Mouse (Mus musculus) hindbrain, embryonic 12.5 days (tissue): ENCODE measurements at regions not wholly inside any gene's neighbourhood (a gene's known extent, or its start where the extent isn't known, plus 50 kb on each side); places are given as distances from the start of the nearest gene placed in this dataset.

Experiments
- ATAC-seq: fragments of 200-750 bp; cut with Nextera tagmentation; 2 replicates; pipeline ENCODE4 v1.8.0; 2017; ENCODE audit warnings: moderate TSS enrichment; ENCODE audit not compliant: low FRiP score
- H3K27ac ChIP-seq: fragments of 300-500 bp; sonication (generic); 2 replicates; pipeline ENCODE4 v1.5.1; 2016; ENCODE audit warnings: mild to moderate bottlenecking
- H3K27me3 ChIP-seq: fragments of 300-500 bp; sonication (generic); 2 replicates; pipeline ENCODE4 v1.6.1; 2016; ENCODE audit warnings: mild to moderate bottlenecking
- H3K36me3 ChIP-seq: fragments of 300-500 bp; sonication (generic); 2 replicates; pipeline ENCODE4 v1.6.1; 2016; ENCODE audit warnings: mild to moderate bottlenecking
- H3K4me1 ChIP-seq: fragments of 300-500 bp; sonication (generic); 2 replicates; pipeline ENCODE4 v1.6.1; 2016
- H3K4me2 ChIP-seq: fragments of 300-500 bp; sonication (generic); replicated peaks from 2 replicates; pipeline ENCODE4 v1.6.1; 2016; ENCODE audit warnings: mild to moderate bottlenecking
- H3K4me3 ChIP-seq: fragments of 300-500 bp; sonication (generic); 2 replicates; pipeline ENCODE4 v1.5.1; 2016; ENCODE audit warnings: mild to moderate bottlenecking
- H3K9ac ChIP-seq: fragments of 300-500 bp; sonication (generic); 2 replicates; pipeline ENCODE4 v1.6.1; 2016; ENCODE audit warnings: mild to moderate bottlenecking, moderate library complexity
- H3K9me3 ChIP-seq: fragments of 300-500 bp; sonication (generic); replicated peaks from 2 replicates; pipeline ENCODE4 v1.6.1; 2016; ENCODE audit warnings: mild to moderate bottlenecking
- whole genome bisulfite sequencing: fragments of 180-500 bp; shearing (Covaris S2); methylation state at CpG from one replicate; pipeline ENCODE4 v1.1.7; 2016; 5-methylcytosine and 5-hydroxymethylcytosine counted together

GRCm38 (mm10) chr10:115664567-115664966 is 77.0 kb upstream of the Lgr5 start:
- H3K36me3 ChIP-seq, result no peaks in the 10 kb centered on the region
- WGBS, result 46% methylated on average over 19 of the region's 19 CpGs
- peak overlapping the region; percentile 48 for H3K4me2 ChIP-seq
- H3K9me3 ChIP-seq, result no peaks in the 10 kb centered on the region
- H3K4me1 ChIP-seq, result no peaks in the 10 kb centered on the region
- peak; percentile 94 for ATAC-seq
- no peak overlapping the region for H3K9ac ChIP-seq
- no peak overlapping the region for H3K27ac ChIP-seq
- peak overlapping the region; percentile 20 for H3K4me3 ChIP-seq
- no peaks in the 10 kb centered on the region for H3K27me3 ChIP-seq

- ATAC-seq, result no peak
- H3K27ac ChIP-seq, result no peak overlapping the region
These were observed 89.1 kb upstream of the Lgr5 start for GRCm38 (mm10) chr10:115676661-115677060.

GRCm38 (mm10) chr10:115681115-115681514 is 93.5 kb upstream of the Lgr5 start:
- WGBS, result 62% methylated on average over 6 of the region's 6 CpGs
- no peak for ATAC-seq
- Histone ChIP-seq H3K36me3 (no peaks in the 10 kb centered on the region), H3K4me2 (no peak overlapping the region), H3K27ac (no peak overlapping the region), H3K27me3 (no peaks in the 10 kb centered on the region), H3K9me3 (no peaks in the 10 kb centered on the region), H3K4me3 (no peak overlapping the region), H3K9ac (no peak overlapping the region), H3K4me1 (no peaks in the 10 kb centered on the region)

More at GRCm38 (mm10) chr10:115676661-115677060, 89.1 kb upstream of the Lgr5 start:
- 89% methylated on average over 2 of the region's 2 CpGs for WGBS
- no peaks in the 10 kb centered on the region for H3K9me3 ChIP-seq
- H3K4me1 ChIP-seq, result no peaks in the 10 kb centered on the region
- no peaks in the 10 kb centered on the region for H3K36me3 ChIP-seq
- no peak overlapping the region for H3K4me3 ChIP-seq
- no peak overlapping the region for H3K9ac ChIP-seq
- no peaks in the 10 kb centered on the region for H3K27me3 ChIP-seq
- no peak overlapping the region for H3K4me2 ChIP-seq

GRCm38 (mm10) chr10:115691939-115692338 is 104.4 kb upstream of the Lgr5 start:
- no peak for ATAC-seq
- WGBS, result 94% methylated on average over 4 of the region's 4 CpGs

GRCm38 (mm10) chr10:115693986-115694833 is 106.6 kb upstream of the Lgr5 start:
- H3K36me3 ChIP-seq, result no peaks in the 10 kb centered on the region
- no peaks in the 10 kb centered on the region for H3K4me1 ChIP-seq
- no peak for ATAC-seq
- H3K4me3 ChIP-seq, result no peak overlapping the region
- no peak overlapping the region for H3K9ac ChIP-seq
- H3K9me3 ChIP-seq, result no peaks in the 10 kb centered on the region
- 72% methylated on average over 22 of the region's 22 CpGs for WGBS
- no peak overlapping the region for H3K27ac ChIP-seq
- no peak overlapping the region for H3K4me2 ChIP-seq
- no peaks in the 10 kb centered on the region for H3K27me3 ChIP-seq

More at GRCm38 (mm10) chr10:115691939-115692338, 104.4 kb upstream of the Lgr5 start:
- Histone ChIP-seq H3K9ac (no peak overlapping the region), H3K27me3 (no peaks in the 10 kb centered on the region), H3K4me2 (no peak overlapping the region), H3K4me1 (no peaks in the 10 kb centered on the region), H3K36me3 (no peaks in the 10 kb centered on the region), H3K27ac (no peak overlapping the region), H3K4me3 (no peak overlapping the region), H3K9me3 (no peaks in the 10 kb centered on the region)

GRCm38 (mm10) chr10:115702358-115702757 is 114.3 kb upstream of the Tspan8 start:
- Histone ChIP-seq H3K9ac (no peak overlapping the region), H3K36me3 (no peaks in the 10 kb centered on the region), H3K9me3 (no peaks in the 10 kb centered on the region), H3K27me3 (no peaks in the 10 kb centered on the region), H3K27ac (no peak overlapping the region), H3K4me3 (no peak overlapping the region), H3K4me2 (no peak overlapping the region), H3K4me1 (no peaks in the 10 kb centered on the region)
- no peak for ATAC-seq
- 86% methylated on average over 3 of the region's 3 CpGs for WGBS

- Histone ChIP-seq H3K4me1 (no peaks in the 10 kb centered on the region), H3K4me3 (no peak overlapping the region), H3K27me3 (no peaks in the 10 kb centered on the region), H3K27ac (no peak overlapping the region), H3K36me3 (no peaks in the 10 kb centered on the region), H3K9me3 (no peaks in the 10 kb centered on the region), H3K4me2 (no peak overlapping the region), H3K9ac (no peak overlapping the region)
- no peak for ATAC-seq
- 68% methylated on average over 14 of the region's 14 CpGs for WGBS
These were observed 108.0 kb upstream of the Tspan8 start for GRCm38 (mm10) chr10:115708623-115709022.

GRCm38 (mm10) chr10:115713896-115714295 is 102.7 kb upstream of the Tspan8 start:
- Histone ChIP-seq H3K9me3 (no peaks in the 10 kb centered on the region), H3K4me3 (no peak overlapping the region), H3K27me3 (no peaks in the 10 kb centered on the region), H3K4me1 (0 out of 2 replicates have a peak, but pooled peaks cover 2% of the 10 kb centered on the region), H3K4me2 (no peak overlapping the region), H3K9ac (no peak overlapping the region), H3K27ac (no peak overlapping the region), H3K36me3 (no peaks in the 10 kb centered on the region)
- WGBS, result 63% methylated on average over 6 of the region's 6 CpGs
- no peak for ATAC-seq

- no peak for ATAC-seq
- H3K4me2 ChIP-seq, result no peak overlapping the region
- no peak overlapping the region for H3K27ac ChIP-seq
- no peaks in the 10 kb centered on the region for H3K36me3 ChIP-seq
- H3K4me1 ChIP-seq, result 0 out of 2 replicates have a peak, but pooled peaks cover 2% of the 10 kb centered on the region
- H3K9ac ChIP-seq, result no peak overlapping the region
- H3K27me3 ChIP-seq, result no peaks in the 10 kb centered on the region
- H3K4me3 ChIP-seq, result no peak overlapping the region
- WGBS, result 46% methylated on average over 9 of the region's 9 CpGs
- no peaks in the 10 kb centered on the region for H3K9me3 ChIP-seq
These were observed 100.5 kb upstream of the Tspan8 start for GRCm38 (mm10) chr10:115716178-115716577.

GRCm38 (mm10) chr10:115717064-115717463 is 99.6 kb upstream of the Tspan8 start:
- Histone ChIP-seq H3K36me3 (no peaks in the 10 kb centered on the region), H3K9me3 (no peaks in the 10 kb centered on the region), H3K4me3 (no peak overlapping the region), H3K9ac (no peak overlapping the region), H3K27ac (no peak overlapping the region), H3K27me3 (no peaks in the 10 kb centered on the region), H3K4me2 (no peak overlapping the region), H3K4me1 (0 out of 2 replicates have a peak, but pooled peaks cover 2% of the 10 kb centered on the region)
- 92% methylated on average over 8 of the region's 8 CpGs for WGBS
- ATAC-seq, result no peak

- H3K27ac ChIP-seq, result no peak overlapping the region
- no peaks in the 10 kb centered on the region for H3K9me3 ChIP-seq
- H3K4me3 ChIP-seq, result no peak overlapping the region
- H3K27me3 ChIP-seq, result no peaks in the 10 kb centered on the region
- no peak overlapping the region for H3K4me2 ChIP-seq
- 93% methylated on average over 3 of the region's 3 CpGs for WGBS
- ATAC-seq, result no peak
- no peaks in the 10 kb centered on the region for H3K36me3 ChIP-seq
- no peaks in the 10 kb centered on the region for H3K4me1 ChIP-seq
- H3K9ac ChIP-seq, result no peak overlapping the region
These were observed 94.0 kb upstream of the Tspan8 start for GRCm38 (mm10) chr10:115722589-115722988.

GRCm38 (mm10) chr10:115742634-115743347 is 73.8 kb upstream of the Tspan8 start:
- Histone ChIP-seq H3K9me3 (no peaks in the 10 kb centered on the region), H3K4me2 (no peak overlapping the region), H3K27ac (no peak overlapping the region), H3K4me3 (no peak overlapping the region), H3K9ac (no peak overlapping the region), H3K36me3 (no peaks in the 10 kb centered on the region), H3K27me3 (no peaks in the 10 kb centered on the region), H3K4me1 (no peaks in the 10 kb centered on the region)
- WGBS, result 91% methylated on average over 10 of the region's 10 CpGs
- ATAC-seq, result no peak
